Mouse (Mus musculus) cerebellum, adult 18-20 months (tissue): Measurements from ENCODE around the gene Hsd3b7.

Experiments used
- DNase-seq, 2 experiments: peaks; one replicate each; pipeline ENCODE4 v3.0.0; 2021

Hsd3b7 gene

GRCm38 (mm10) chr7:127776878-127777473 lies 23.4 kb upstream of the Hsd3b7 start:
- DNase-seq, result peak; percentile 97 to 98

GRCm38 (mm10) chr7:127777474-127778266 lies 22.7 kb upstream of the Hsd3b7 start:
- peak; percentile 44 to 72 for DNase-seq

- DNase-seq, result no peak
Measured at GRCm38 (mm10) chr7:127778350-127778749, 22.1 kb upstream of the Hsd3b7 start.

GRCm38 (mm10) chr7:127785308-127785707 lies 15.1 kb upstream of the Hsd3b7 start, which contains the start of gene Gm49388:
Gm49388 (plus strand) TSS chr7:127785608.
- no peak for DNase-seq

- no peak for DNase-seq
Measured at GRCm38 (mm10) chr7:127797076-127797845, 3.1 kb upstream of the Hsd3b7 start.

DNA sequence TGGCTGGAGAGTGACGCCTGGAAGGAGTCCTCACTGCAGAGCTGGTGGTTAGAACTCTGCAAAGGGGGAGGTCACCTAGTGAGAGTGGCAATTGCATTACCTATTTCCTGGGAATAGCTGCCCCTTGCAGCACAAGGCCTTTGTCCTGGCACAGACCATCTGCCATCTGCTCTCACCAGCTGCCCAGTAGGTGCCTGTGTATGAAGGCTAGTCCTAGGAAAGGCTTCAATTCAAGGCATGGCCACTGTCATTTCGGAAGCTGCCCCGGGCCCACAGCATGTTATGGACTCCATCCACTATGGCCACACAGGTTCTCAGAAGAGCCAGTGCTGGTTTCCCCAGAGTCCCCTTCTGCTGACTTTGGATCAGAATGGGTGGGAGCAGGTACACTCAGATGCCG lies 1.8 kb upstream of the Hsd3b7 start:
- peak; percentile 94 to 98 for DNase-seq

- DNase-seq, result no peak
Measured at GRCm38 (mm10) chr7:127799211-127799610, 1.2 kb upstream of the Hsd3b7 start.

- DNase-seq, result no peak
Measured at GRCm38 (mm10) chr7:127799738-127800137, 666 bp upstream of the Hsd3b7 start.

GRCm38 (mm10) chr7:127801010-127801621 lies 712 bp downstream of the Hsd3b7 start:
- DNase-seq, result peak; percentile 40 to 57

DNA sequence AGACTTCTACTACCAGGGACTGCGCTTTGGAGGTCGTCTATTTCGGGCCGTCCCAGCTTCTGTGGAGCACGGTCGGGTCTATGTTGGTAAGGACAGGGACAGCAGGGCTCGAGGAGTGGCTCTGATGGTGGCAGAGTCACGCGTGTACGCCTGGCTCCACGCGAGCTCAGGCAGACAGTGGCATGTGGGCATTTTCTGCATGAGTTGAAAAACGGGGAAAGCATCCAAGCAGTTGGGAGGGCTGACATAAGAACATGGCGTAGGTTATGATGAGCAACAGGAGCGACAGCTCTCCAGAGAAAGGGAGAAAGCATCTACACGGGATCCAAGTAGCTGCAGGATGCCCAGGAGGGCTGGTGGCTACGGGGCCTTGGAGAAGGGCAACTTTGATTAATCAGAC lies 1.9 kb downstream of the Hsd3b7 start:
- DNase-seq, result peak; percentile 82 to 83

DNA sequence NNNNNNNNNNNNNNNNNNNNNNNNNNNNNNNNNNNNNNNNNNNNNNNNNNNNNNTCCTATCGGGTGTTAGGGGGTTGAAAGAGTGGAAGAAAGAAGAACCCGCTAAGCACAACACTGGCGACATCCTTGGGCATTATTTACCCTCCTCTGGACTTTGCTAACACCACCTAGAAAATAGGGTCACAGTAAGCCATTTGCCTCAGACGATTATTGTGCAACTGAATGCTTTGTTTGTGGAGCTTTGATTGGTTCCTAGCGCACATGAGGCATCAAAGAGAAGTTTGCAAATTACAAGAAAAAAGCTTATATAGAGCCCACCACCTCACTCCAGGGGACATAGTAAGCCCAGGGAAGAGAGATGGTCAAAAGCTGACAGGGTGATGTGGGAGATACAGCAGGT lies 8.4 kb downstream of the Hsd3b7 start:
- DNase-seq, result no peak

DNA sequence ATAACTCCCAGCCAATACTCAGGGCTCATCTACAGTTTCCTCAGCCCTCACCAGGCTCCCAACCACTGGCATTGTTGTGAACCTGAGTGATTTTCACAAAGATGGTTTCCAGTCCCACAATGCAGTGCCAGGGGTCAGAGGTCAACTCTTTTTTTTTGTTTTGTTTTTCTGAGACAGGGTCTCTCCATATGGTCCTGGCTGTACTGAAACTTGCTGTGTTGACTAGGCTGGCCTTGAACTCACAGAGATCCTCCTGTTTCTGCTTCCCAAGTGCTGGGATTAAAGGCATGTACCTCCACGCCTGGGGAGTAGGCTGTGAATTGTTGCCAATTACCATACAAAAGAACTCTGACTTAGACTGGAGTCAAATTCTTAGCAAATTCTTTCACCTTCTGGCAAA lies 9.4 kb downstream of the Hsd3b7 start:
- DNase-seq, result no peak

- peak in 1 of 2 experiments; percentile 19 for DNase-seq
Measured at GRCm38 (mm10) chr7:127810650-127811049, 10.2 kb downstream of the Hsd3b7 start.

GRCm38 (mm10) chr7:127811240-127811639 lies 10.8 kb downstream of the Hsd3b7 start:
- DNase-seq, result peak in 1 of 2 experiments; percentile 25

- DNase-seq, result peak; percentile 45 to 55
Measured at GRCm38 (mm10) chr7:127812292-127812691, 11.9 kb downstream of the Hsd3b7 start.

- no peak for DNase-seq
Measured at GRCm38 (mm10) chr7:127813821-127814220, 13.4 kb downstream of the Hsd3b7 start.

- DNase-seq, result peak; percentile 95 to 96
Measured at GRCm38 (mm10) chr7:127814241-127814921, 14.0 kb downstream of the Hsd3b7 start.

DNA sequence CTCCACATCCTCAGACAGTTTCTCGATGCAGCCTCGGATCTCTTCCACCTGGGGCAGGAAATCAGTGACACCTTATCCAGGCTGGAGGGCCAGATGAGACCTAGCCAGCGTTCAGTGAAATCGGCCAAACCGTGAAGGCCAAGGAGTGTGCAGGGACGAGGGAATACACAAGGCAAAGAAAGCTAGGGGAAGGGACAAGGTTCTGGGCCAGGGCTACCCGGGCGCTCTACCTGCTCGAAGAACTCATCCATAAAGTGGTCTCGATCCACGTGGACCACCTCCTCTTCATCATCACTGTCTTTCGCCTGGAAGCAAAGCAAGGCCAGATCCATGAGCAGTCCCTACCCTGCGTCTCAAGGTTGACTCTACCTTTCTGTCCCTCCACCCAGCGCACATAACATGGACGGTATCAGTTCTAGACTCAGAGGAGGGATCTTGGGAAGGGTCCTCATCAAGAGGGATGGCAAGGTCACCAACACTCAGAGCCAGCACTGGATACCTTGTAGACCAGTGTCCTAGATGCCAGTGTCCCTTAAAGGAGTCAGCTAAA lies 14.8 kb downstream of the Hsd3b7 start:
- no peak for DNase-seq

DNA sequence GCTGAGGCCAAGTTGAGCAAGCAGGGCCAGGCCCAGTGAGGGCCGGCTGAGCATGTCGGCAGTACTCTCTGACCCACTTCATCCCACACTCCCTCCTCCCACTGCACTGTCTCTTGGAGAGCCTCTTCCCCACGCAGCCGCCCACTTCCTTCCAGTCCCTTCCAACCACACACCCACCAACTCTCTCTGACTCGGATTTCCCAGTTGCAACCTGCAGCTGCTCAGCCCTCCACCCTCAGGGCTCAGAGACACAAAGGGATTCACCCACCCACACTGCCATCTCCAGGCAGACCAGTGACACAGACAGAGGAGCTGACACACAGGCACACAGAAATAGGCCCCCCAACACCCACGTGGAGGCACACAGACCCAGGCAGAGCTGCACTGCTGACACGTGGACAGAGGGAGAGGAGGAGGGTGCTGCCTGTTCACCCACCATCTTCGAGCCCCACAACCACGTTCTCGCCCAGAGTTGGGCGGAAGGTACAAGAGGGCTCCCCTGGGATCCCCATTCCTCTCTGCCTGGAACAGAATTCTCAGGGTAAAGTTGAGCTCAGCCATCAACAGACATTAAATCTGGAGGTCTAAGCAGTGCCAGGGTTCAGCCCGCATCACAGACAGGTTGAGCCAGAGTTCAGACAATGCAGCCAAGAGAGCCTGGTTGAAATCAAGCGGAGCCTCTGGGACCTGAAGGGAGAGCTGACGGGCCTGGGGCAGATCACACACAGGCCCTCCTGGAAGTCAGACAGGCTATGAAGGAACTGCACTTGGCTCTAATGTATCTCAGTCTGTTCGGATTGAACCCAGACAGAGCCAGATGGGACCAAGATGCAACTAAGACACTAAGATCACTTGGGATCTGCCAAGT lies 15.8 kb downstream of the Hsd3b7 start:
- peak; percentile 59 to 67 for DNase-seq

- DNase-seq, result peak; percentile 42
Measured at GRCm38 (mm10) chr7:127817053-127817452, 16.6 kb downstream of the Hsd3b7 start.

DNA sequence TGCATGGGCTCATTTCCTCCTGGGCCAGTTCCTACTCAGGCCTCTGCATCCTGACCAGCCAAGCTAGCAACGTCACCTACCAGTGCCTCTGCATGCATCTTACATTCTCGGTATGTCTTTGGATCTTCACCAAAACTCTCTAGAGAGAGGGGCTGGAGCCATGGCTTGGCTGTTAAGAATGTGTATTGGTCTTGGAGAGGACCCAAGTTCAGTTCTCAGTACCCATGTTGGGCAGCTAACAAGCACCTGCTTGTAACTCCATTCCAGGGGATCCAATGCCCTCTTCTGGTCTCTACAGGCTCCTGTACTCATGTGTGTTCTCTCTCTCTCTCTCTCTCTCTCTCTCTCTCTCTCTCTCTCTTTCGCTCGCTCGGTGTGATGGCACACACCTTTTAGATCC lies 17.4 kb downstream of the Hsd3b7 start:
- DNase-seq, result no peak
